Mouse (Mus musculus) olfactory bulb, adult 2 months (tissue): ENCODE measurements around the gene Cdh26.

ENCODE experiments used
- CTCF ChIP-seq: fragments of 200-500 bp; IDR thresholded peaks from 2 replicates; pipeline ENCODE4 v1.5.1; 2012; ENCODE audit warnings: low read depth, mild to moderate bottlenecking, low read length, moderate library complexity; ENCODE audit not compliant: insufficient read depth
- POLR2A ChIP-seq: fragments of 200-500 bp; IDR thresholded peaks from 2 replicates; pipeline ENCODE4 v1.6.1; 2012; ENCODE audit warnings: mild to moderate bottlenecking, low read depth, low read length, moderate library complexity; ENCODE audit not compliant: insufficient read depth

DNA sequence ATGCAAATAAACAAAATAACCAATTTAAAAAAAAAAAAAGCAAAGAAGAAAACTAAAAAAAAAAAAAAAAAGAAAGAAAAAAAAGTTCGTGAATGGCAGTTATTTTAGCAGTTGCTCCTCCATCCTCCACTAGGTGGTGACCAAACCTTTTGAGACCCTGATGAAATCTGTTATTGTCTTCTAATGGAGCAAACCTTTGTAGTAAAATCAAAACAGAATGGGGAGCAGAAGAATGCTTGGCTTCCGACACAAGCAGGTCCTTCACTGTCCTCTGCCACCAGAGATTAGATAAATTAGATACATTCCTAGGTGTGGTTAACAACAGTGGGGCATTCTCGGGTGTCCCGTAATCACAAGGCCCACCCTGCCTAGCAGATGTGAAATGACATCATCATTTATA is 4.1 kb upstream of the Cdh26 start:
- TF ChIP-seq CTCF, result no peak
- no peak for TF ChIP-seq POLR2A
